Mouse (Mus musculus) midbrain, embryonic 10.5 days (tissue): ENCODE measurements around the gene Rpl3. TPM values are rescaled to one million over a fixed set of nuclear protein-coding genes. Genes with fewer than 3 reads are reported as not detected.

ENCODE experiments used
- DNase-seq: peaks from one replicate; pipeline ENCODE4 v3.0.0-alpha.2; 2017; ENCODE audit warnings: low spot score
- H3K27ac ChIP-seq: fragments of 300-500 bp; sonication (generic); replicated peaks from 2 replicates; pipeline ENCODE4 v1.5.1; 2016; ENCODE audit warnings: mild to moderate bottlenecking
- H3K27me3 ChIP-seq: fragments of 300-500 bp; sonication (generic); 2 replicates; pipeline ENCODE4 v1.6.1; 2016; ENCODE audit warnings: low read depth, mild to moderate bottlenecking; ENCODE audit not compliant: poor library complexity, severe bottlenecking
- H3K36me3 ChIP-seq: fragments of 300-500 bp; sonication (generic); 2 replicates; pipeline ENCODE4 v1.6.1; 2016; ENCODE audit warnings: mild to moderate bottlenecking, moderate library complexity
- H3K4me1 ChIP-seq: fragments of 300-500 bp; sonication (generic); 2 replicates; pipeline ENCODE4 v1.6.1; 2016
- H3K4me3 ChIP-seq: fragments of 300-500 bp; sonication (generic); 2 replicates; pipeline ENCODE4 v1.5.1; 2016; ENCODE audit warnings: mild to moderate bottlenecking, moderate library complexity
- H3K9me3 ChIP-seq: fragments of 300-500 bp; sonication (generic); replicated peaks from 2 replicates; pipeline ENCODE4 v1.6.1; 2016; ENCODE audit warnings: mild to moderate bottlenecking
- WGBS: fragments of 180-500 bp; shearing (Covaris S2); methylation state at CpG from one replicate; pipeline ENCODE4 v1.1.7; 2016; 5-methylcytosine and 5-hydroxymethylcytosine counted together
- polyA plus RNA-seq: library from polyadenylated mRNA; unstranded; fragments of >200 nt; fragmentation: Nextera tagmentation; extraction: Ambion mirVana; gene quantifications from 2 replicates; pipeline ENCODE4 v1.2.1, GENCODE M21; 2016

Gene Rpl3
- polyA plus RNA-seq, 1 experiment from 2014 or later, result 996 TPM

- no peak overlapping the region for H3K4me3 ChIP-seq
- WGBS, result 60% methylated on average over 4 of the region's 4 CpGs
- no peaks in the 10 kb centered on the region for H3K27me3 ChIP-seq
- no peak for DNase-seq
- H3K4me1 ChIP-seq, result peaks cover 12% of the 10 kb centered on the region
- no peaks in the 10 kb centered on the region for H3K9me3 ChIP-seq
- no peaks in the 10 kb centered on the region for H3K36me3 ChIP-seq
- no peak overlapping the region for H3K27ac ChIP-seq
These were observed 22.5 kb downstream of the Rpl3 start for GRCm38 (mm10) chr15:80069171-80069570.

DNA sequence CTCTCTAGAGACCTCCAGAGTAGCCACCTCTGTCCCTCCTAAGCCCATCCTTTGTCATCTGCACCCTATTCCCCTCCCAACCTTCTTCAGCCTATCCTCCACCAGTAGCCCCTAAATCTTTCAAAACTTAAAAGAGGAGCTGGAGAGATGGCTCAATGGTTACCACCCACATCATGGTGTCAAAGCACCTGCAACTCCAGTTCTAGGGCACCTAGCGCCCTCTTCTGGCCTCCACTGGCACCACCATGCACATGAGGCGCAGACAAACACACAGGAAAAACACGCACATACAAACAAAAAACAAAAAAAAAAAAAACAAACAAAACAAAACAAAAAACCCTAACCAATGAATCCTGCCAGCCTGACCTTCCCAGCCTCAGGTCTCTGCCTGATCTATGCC is 25.1 kb downstream of the Rpl3 start:
- 0 out of 2 replicates have a peak, but pooled peaks cover 6% of the 10 kb centered on the region for H3K27me3 ChIP-seq
- H3K27ac ChIP-seq, result no peak overlapping the region
- DNase-seq, result no peak
- peaks cover 11% of the 10 kb centered on the region; the same call in 1 of the 2 replicates for H3K4me1 ChIP-seq
- no peak overlapping the region for H3K4me3 ChIP-seq
- H3K36me3 ChIP-seq, result no peaks in the 10 kb centered on the region
- WGBS, result 59% methylated on average over 3 of the region's 3 CpGs
- no peaks in the 10 kb centered on the region for H3K9me3 ChIP-seq

DNA sequence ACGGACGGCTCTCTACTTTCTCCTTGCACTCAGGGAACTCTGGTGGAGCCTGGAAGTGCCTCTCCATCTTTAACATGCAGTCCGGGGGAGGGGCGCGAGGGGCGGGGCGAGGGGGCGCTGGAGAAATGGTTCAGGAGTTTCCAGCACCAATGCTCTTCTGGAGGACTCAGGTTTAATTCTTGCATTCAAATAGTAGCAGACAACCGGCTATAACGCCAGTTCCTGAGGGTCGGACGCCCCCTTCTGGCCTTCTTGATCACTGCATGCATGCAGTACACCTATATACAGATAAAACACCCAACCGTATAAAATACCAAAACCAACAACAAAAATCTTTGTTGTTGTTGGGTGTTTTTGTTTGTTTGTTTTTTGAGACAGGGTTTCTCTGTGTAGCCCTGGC is 26.3 kb downstream of the Rpl3 start:
- DNase-seq, result peak; percentile 59
- H3K4me1 ChIP-seq, result peaks cover 10% of the 10 kb centered on the region; the same call in 1 of the 2 replicates
- no peaks in the 10 kb centered on the region for H3K9me3 ChIP-seq
- H3K27me3 ChIP-seq, result 0 out of 2 replicates have a peak, but pooled peaks cover 6% of the 10 kb centered on the region
- H3K36me3 ChIP-seq, result no peaks in the 10 kb centered on the region
- no peak overlapping the region for H3K4me3 ChIP-seq
- H3K27ac ChIP-seq, result no peak overlapping the region
- 18% methylated on average over 13 of the region's 13 CpGs for WGBS

DNA sequence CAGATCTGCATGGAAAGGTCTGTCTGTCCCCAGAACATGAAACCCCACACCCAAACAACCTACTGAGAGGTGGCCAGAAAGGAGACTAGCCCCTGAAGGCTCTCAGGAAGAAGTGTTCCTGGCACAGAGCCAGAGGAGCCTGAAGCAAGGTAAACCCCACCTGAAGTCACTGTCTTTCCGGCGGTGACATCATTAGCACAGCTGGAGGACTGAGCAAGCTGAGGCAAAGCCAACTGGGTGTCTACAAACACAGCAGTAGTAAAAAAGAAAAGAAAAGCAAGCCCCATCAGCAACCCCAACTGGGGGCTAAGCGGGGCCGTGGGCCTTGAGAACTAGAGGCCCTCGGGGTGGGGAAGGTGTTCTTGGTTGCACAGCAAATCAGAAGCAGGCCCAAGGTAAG is 26.7 kb downstream of the Rpl3 start:
- no peaks in the 10 kb centered on the region for H3K36me3 ChIP-seq
- no peak for DNase-seq
- H3K9me3 ChIP-seq, result no peaks in the 10 kb centered on the region
- no peak overlapping the region for H3K4me3 ChIP-seq
- peaks cover 10% of the 10 kb centered on the region; the same call in 1 of the 2 replicates for H3K4me1 ChIP-seq
- 71% methylated on average over 5 of the region's 5 CpGs for WGBS
- no peak overlapping the region for H3K27ac ChIP-seq
- 0 out of 2 replicates have a peak, but pooled peaks cover 6% of the 10 kb centered on the region for H3K27me3 ChIP-seq

GRCm38 (mm10) chr15:80062821-80063220 is 28.8 kb downstream of the Rpl3 start:
- H3K4me1 ChIP-seq, result peaks cover 10% of the 10 kb centered on the region; the same call in 1 of the 2 replicates
- 56% methylated on average over 5 of the region's 5 CpGs for WGBS
- no peaks in the 10 kb centered on the region for H3K36me3 ChIP-seq
- no peaks in the 10 kb centered on the region for H3K9me3 ChIP-seq
- DNase-seq, result no peak
- 0 out of 2 replicates have a peak overlapping the region, but pooled peaks have one; percentile 5 for H3K27ac ChIP-seq
- 0 out of 2 replicates have a peak, but pooled peaks cover 6% of the 10 kb centered on the region for H3K27me3 ChIP-seq
- H3K4me3 ChIP-seq, result no peak overlapping the region

GRCm38 (mm10) chr15:80062339-80062738 is 29.3 kb downstream of the Rpl3 start:
- Histone ChIP-seq H3K27me3 (0 out of 2 replicates have a peak, but pooled peaks cover 6% of the 10 kb centered on the region), H3K36me3 (no peaks in the 10 kb centered on the region), H3K9me3 (no peaks in the 10 kb centered on the region), H3K4me1 (peaks cover 10% of the 10 kb centered on the region; the same call in 1 of the 2 replicates), H3K27ac (no peak overlapping the region), H3K4me3 (no peak overlapping the region)
- 77% methylated on average over 8 of the region's 9 CpGs for WGBS
- no peak for DNase-seq

- Histone ChIP-seq H3K27ac (no peak overlapping the region), H3K4me1 (peaks cover 15% of the 10 kb centered on the region), H3K36me3 (no peaks in the 10 kb centered on the region), H3K27me3 (0 out of 2 replicates have a peak, but pooled peaks cover 6% of the 10 kb centered on the region), H3K9me3 (no peaks in the 10 kb centered on the region), H3K4me3 (no peak overlapping the region)
- 95% methylated on average over 4 of the region's 4 CpGs for WGBS
- no peak for DNase-seq
These were observed 30.6 kb downstream of the Rpl3 start for GRCm38 (mm10) chr15:80061071-80061550.

DNA sequence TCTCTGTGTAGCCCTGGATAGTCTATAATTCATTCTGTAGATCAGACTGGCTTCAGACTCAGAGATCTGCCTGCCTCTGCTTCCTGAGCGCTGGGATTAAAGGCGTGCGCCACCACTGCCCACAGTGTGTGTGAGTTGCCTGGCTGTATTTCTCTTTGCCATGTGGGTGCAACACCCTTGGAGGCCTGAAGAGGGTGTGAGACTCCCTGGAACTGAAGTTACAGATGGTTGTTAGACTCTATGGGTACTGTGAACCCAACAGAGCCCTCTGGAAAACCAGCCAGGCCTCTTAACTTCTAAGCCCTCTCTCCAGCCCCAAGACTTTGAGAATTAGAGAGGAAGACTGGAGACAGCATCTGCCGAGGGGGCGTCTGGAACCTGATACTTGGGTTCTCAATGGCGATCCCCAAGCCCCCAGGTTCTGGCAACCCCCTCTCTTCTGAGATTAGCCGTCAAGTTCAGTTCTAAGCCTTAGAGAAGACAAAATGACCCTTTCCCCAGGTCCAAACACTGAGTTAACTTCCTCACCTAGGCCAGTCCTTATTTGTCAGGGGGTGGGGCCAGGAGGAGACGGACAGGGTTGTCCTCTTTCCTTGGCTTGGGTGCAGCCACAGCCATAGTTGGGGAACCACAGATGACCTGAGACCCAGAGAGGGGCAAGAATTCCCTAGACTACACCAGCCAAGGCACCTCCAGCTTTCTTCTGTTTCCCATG is 31.2 kb downstream of the Rpl3 start:
- Histone ChIP-seq H3K27me3 (0 out of 2 replicates have a peak, but pooled peaks cover 6% of the 10 kb centered on the region), H3K4me3 (no peak overlapping the region), H3K36me3 (no peaks in the 10 kb centered on the region), H3K27ac (no peak overlapping the region), H3K9me3 (no peaks in the 10 kb centered on the region), H3K4me1 (peaks cover 20% of the 10 kb centered on the region)
- WGBS, result 94% methylated on average over 8 of the region's 8 CpGs
- no peak for DNase-seq

DNA sequence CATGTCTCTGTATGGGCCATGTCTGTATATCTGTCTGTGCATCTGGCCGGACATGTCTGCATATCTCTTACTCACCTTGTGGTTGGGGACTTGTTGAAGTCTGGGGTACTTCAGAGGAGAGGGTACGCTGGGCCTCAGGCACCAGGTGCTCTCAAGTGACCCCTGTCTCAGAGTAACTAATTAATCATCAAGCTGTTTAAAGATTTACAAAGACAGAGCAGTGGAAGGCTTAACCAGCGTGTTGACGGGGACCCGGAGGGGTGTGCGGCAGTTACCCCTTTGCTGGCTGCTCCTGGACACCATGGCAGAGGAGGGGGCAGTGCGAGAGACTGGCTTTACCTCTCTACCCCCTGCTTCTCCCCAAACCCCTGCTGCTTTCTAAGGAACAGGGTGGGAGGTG is 32.1 kb downstream of the Rpl3 start:
- Histone ChIP-seq H3K27me3 (0 out of 2 replicates have a peak, but pooled peaks cover 6% of the 10 kb centered on the region), H3K4me3 (no peak overlapping the region), H3K9me3 (no peaks in the 10 kb centered on the region), H3K36me3 (no peaks in the 10 kb centered on the region), H3K27ac (no peak overlapping the region), H3K4me1 (peaks cover 25% of the 10 kb centered on the region)
- DNase-seq, result no peak
- WGBS, result 86% methylated on average over 7 of the region's 7 CpGs

- Histone ChIP-seq H3K4me1 (peaks cover 32% of the 10 kb centered on the region), H3K4me3 (no peak overlapping the region), H3K27me3 (0 out of 2 replicates have a peak, but pooled peaks cover 6% of the 10 kb centered on the region), H3K27ac (no peak overlapping the region), H3K36me3 (no peaks in the 10 kb centered on the region), H3K9me3 (no peaks in the 10 kb centered on the region)
- no peak for DNase-seq
- WGBS, result 88% methylated on average over 7 of the region's 7 CpGs
These were observed 33.5 kb downstream of the Rpl3 start for GRCm38 (mm10) chr15:80058151-80058550.

DNA sequence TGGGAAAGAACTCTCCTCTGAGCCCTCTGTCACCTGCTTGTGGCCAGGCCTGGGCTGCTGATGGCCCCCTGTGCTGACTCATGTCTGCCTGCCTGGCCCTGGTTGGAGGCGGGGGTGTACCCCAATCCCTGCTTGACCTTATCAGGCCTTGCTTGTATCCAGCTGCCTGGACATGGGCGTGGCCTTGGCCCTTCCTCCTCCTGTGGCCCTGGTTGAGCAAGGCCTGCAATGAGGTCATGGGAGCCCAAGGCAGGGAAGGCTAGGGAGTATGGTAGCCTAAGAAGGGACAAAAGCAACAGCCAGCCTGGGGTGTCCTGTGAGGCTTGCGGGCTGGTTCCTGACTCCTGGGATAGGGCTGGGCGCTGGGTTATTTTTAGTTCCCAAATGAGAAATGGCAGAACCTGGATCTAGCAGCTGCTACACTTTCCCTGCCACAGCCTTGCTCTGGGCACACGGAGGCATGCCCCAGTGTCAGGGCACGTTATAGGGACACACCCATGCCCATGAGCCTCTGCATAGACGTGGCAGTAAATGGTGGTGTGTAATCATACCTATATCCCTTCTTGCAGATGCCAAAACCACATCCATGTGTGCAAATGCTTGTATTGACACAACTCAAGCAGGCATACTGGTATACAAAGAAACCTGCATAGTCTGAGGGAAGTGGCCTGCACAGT is 37.5 kb downstream of the Rpl3 start:
- 83% methylated on average over 7 of the region's 7 CpGs for WGBS

GRCm38 (mm10) chr15:80053381-80054033 is 38.2 kb downstream of the Rpl3 start:
- Histone ChIP-seq H3K4me3 (no peak overlapping the region), H3K27ac (peak overlapping the region; percentile 23; the same call in 1 of the 2 replicates), H3K9me3 (no peaks in the 10 kb centered on the region), H3K27me3 (no peaks in the 10 kb centered on the region), H3K36me3 (no peaks in the 10 kb centered on the region), H3K4me1 (peaks cover 25% of the 10 kb centered on the region)
- no peak for DNase-seq
- WGBS, result 74% methylated on average over 8 of the region's 8 CpGs

More for the DNA sequence above, 37.5 kb downstream of the Rpl3 start:
- Histone ChIP-seq H3K4me3 (no peak overlapping the region), H3K27ac (peak overlapping the region; percentile 23; the same call in 1 of the 2 replicates), H3K27me3 (no peaks in the 10 kb centered on the region), H3K4me1 (peaks cover 25% of the 10 kb centered on the region), H3K9me3 (no peaks in the 10 kb centered on the region), H3K36me3 (no peaks in the 10 kb centered on the region)
- DNase-seq, result no peak
